Mouse (Mus musculus) monocyte, adult 59 days (primary cell): Measurements from ENCODE around the gene Gm7735. TPM values are rescaled to one million over a fixed set of nuclear protein-coding genes. Genes with fewer than 3 reads are reported as not detected.

Experiments used
- total RNA-seq, 2 experiments: library from RNA; stranded (reverse); gene quantifications; one replicate each; pipeline ENCODE4 v1.2.4; 2023

Gene Gm7735
- not detected for total RNA-seq

GRCm38 (mm10) chr16:89169190-89169589 lies at the start of gene Gm7735:
TSS of gene Gm7735 (plus strand) at chr16:89169490.

GRCm38 (mm10) chr16:89140551-89140950 lies 28.7 kb upstream of the Gm7735 start, which contains the start of gene Gm6358:
TSS of gene Gm6358 (plus strand) at chr16:89140851.

GRCm38 (mm10) chr16:89150786-89151185 lies 18.5 kb upstream of the Gm7735 start, which contains the start of gene Gm10061:
TSS of gene Gm10061 (plus strand) at chr16:89151086.

GRCm38 (mm10) chr16:89157652-89158051 lies 11.6 kb upstream of the Gm7735 start, which contains the start of gene Gm9789:
TSS of gene Gm9789 (plus strand) at chr16:89157952.

GRCm38 (mm10) chr16:89174435-89174834 lies 5.1 kb downstream of the Gm7735 start, which contains the start of gene 1110057P08Rik:
TSS of gene 1110057P08Rik (plus strand) at chr16:89174735.

GRCm38 (mm10) chr16:89205561-89205960 lies 36.3 kb downstream of the Gm7735 start, which contains the start of gene Krtap20-2:
TSS of gene Krtap20-2 (plus strand) at chr16:89205861.

Other genes starting within 250 kb of the Gm7735 start
- not detected for gene Krtap19-9b, start 237.2 kb upstream of the Gm7735 start, total RNA-seq
- gene Krtap16-3, start 206.6 kb upstream of the Gm7735 start, total RNA-seq = not detected
- not detected for gene Krtap22-2, start 158.7 kb upstream of the Gm7735 start, total RNA-seq
- gene Gm10229, start 154.2 kb upstream of the Gm7735 start, total RNA-seq = not detected
- gene Krtap6-1, start 137.8 kb upstream of the Gm7735 start, total RNA-seq = not detected
- not detected for gene Gm10228, start 128.0 kb upstream of the Gm7735 start, total RNA-seq
- not detected for gene Krtap6-5, start 121.6 kb upstream of the Gm7735 start, total RNA-seq
- gene 1110025L11Rik, start 105.5 kb upstream of the Gm7735 start, total RNA-seq = not detected
- gene Krtap6-3, start 85.5 kb upstream of the Gm7735 start, total RNA-seq = not detected
- gene Gm6358, start 28.6 kb upstream of the Gm7735 start, total RNA-seq = not detected
- not detected for gene Gm10061, start 18.4 kb upstream of the Gm7735 start, total RNA-seq
- not detected for gene Gm9789, start 11.5 kb upstream of the Gm7735 start, total RNA-seq
- gene 1110057P08Rik, start 5.2 kb downstream of the Gm7735 start, total RNA-seq = not detected
- not detected for gene Krtap20-2, start 36.4 kb downstream of the Gm7735 start, total RNA-seq
- gene Krtap21-1, start 234.4 kb downstream of the Gm7735 start, total RNA-seq = not detected